Mouse (Mus musculus): ENCODE measurements around the gene Snd1.

DNA sequence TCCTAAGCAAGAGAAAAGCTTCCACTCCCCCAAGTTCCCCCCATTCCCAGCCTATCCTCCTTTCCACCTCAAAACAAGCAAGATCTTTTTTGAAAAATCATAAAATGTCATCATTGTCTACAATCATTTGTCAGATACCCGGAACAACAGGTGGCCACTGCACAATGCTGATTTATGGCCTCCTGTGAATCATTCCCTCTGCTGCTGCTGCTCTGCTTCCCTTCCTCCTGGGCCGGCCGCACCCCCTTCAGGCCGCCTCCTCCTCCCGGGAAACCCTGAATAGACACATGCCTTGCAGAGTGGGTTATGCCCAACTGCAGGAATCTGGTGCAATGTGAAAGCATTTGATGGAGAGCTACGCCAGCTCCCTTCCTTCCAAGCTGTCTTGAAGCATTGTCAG, 353.7 kb downstream of the Snd1 start:
- no peak for TF ChIP-seq CTCF (IDR thresholded peaks at IDR 0.05; ENCODE audit: control insufficient read depth, insufficient read depth, insufficient read length)
- peak; percentile 95 for TF ChIP-seq MYOD1 (IDR thresholded peaks at IDR 0.05; ENCODE audit: control insufficient read depth, insufficient read length, low read depth)
- no peak for TF ChIP-seq CEBPB (IDR thresholded peaks at IDR 0.05; ENCODE audit: low read depth)

Data from C2C12 (cell line).